Mouse (Mus musculus): ENCODE results near the gene Nek6. TPM values are rescaled to one million over a fixed set of nuclear protein-coding genes. Genes with fewer than 3 reads are reported as not detected.
A peak's percentile ranks its signal among the peaks of the same experiment; 100 is the strongest.

Nek6 gene
- total RNA-seq, 2 experiments from 2014 or later: 40.8 to 42.7 TPM

DNA sequence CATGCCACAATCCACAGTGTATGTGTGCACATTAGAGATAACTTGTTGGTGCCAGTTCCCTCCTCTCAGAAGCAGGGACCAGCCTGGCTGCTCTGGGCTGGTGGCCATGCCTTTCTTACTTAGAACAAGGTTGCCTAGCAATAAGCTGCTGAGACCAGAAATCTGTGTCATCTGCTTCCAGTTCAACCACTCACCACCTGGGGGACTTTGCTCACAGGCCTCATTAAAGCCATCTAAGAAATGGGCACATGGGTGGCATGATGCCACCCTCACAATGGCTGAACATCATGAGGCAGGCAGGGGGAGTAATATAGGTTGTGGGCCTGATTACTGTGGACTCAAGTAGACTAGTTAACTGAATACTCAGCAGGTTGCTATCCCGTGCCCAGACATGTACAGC lies 1.3 kb upstream of the Nek6 start:
- DNase-seq: peak; percentile 54 to 68

DNA sequence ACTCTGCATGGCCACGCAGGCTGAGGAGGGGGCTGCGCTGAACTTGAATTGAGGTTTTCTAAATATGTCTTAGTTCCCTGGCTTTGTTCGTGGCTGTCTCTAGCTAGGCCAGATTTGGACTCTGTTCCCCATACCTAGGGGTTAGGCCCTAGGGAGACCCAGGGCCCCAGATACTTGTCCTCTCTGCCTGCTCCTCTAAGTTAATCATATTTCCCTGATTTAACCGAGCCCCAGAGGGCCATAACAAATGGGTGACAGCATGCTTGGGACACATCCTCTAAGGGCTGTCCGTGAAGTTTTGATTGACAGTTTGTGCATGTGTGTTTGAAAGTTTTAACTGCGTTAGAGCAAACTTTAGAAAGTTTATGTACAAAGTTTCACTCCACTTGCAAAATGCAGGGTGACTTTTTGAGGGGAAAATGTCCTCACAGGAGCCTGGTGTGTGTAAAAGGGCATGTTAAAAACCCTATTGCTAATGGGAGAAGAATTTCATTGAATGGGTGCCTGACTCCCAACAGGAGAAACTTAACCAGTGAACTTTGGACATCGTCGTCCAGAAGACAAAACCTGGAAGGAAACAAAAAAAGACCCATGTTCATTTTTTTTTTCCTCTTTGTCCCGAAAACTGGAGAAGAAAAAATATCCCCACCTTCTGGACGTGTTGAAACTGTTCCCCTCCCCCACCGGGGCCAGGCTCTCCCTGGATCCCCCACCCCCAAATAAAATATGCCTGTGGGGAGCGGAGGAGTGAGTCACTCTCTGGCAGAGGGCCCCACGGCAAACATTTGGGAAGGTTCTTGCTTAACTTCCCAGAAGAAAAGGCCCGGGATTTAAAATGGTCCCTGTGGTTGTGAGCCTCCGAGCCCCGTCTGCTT lies 1.1 kb downstream of the Nek6 start:
- DNase-seq: no peak

DNA sequence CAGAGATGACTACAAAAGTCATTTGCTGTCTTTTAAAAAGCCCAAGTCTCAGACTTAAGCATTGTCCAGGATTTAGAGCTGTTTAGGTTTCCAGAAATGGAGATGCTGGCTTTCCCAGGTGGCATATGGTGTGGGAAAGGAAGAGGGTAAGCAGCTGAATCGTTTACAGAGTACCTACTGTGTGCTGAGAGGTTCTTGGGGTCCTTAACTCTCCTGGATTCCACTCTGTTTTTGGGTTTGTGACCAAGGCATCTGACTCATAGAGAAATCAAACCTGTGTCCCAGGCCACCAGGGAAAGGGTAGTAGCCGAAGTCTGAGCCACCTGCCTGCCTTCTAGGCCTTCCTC lies 1.7 kb downstream of the Nek6 start:
- DNase-seq: no peak

DNA sequence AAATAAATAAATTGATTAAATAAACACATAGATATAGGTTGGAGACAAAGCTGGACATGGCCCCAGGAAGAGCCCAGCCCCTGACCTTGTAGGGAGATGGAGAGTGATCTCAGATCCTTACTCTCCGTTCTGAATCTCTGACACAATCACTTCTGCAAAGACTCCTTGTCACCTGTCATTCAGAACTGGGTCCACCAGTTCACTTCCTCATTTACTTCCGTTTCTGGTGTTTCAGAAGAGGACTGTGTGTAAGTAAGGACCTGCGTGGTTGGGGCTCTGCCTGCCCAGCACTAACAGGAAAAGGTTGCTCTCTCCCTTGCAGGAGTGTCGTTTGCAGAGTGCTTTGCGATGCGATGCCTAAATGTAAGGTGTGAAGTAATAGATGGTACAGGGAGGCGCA lies 3.0 kb downstream of the Nek6 start:
- no peak for DNase-seq

DNA sequence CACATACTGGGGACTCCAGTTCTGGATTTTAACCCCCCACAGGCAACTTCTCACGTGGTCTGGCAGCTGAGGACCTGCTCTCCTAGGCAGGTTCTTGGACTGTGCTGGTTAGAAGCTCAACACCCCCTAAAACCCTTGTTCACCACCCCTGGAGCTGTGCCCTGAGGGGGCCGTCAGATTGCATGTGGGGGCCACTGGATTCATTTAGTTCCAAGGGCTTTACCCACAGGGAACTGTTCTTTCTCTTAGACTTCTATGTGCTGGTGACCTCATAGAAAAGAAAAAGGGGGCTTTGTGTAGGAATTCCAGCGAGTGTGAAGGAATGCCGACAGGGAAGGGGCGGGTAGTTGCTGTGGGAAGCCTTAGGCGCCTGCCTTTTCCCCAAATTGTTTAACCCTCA lies 4.0 kb downstream of the Nek6 start:
- DNase-seq: no peak

DNA sequence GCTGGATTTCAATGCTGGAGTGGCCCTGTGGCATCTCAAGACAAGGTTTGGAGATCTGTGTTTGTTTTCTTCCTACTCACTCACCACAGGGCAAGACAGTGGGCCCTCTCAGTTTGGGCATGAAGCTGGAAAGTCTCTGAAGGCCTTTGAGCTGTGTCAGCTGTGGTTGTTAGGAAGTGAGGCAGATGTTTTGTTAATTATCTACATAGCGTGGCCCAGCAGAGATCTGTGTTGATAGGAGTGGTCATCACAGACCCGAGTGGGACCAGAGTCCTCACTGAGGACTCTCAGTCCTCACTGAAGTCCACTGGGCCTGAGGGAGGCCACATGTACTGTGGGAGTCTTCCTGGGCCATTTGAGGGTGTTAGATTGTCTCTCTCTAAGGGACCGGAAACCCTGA lies 5.0 kb downstream of the Nek6 start:
- no peak for DNase-seq

DNA sequence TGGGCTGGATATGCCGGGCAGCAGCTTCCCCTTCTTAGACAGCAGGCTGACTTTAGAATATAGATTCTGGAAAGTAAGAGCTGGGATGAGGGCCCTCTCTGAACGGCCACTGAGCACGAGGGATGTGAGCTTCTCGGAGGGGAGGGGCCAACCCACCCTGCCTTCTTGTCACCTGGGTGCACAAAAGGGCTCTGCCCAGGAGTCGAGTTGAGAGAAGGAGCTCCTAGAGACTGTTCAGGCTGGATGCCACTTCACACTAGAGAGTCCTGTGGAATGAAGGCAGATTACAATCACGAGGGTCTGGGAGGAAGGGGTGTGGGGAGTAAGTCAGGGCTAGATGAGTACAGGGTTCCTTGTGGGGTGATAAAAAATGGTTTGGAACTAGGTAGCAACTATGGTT lies 5.6 kb downstream of the Nek6 start:
- DNase-seq: no peak

DNA sequence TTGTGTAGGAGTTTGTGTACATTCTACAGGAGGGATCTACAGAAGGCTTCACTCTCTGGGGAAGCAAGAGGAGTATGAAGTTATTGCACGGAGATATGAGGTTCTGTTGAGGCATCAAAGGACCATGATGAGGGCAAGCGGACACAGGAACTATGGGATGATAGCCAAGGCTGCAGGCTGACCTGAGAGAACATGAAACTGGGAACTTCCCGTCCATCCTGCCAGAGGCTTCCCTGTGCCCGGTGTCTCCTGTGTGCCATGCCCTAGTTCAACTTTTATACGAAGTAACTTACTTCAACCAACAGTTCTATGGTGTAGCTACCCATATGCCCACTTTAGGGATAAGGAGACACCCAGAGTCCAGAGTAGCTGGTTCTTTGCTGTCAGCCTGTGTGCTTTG lies 7.3 kb downstream of the Nek6 start:
- DNase-seq: no peak

DNA sequence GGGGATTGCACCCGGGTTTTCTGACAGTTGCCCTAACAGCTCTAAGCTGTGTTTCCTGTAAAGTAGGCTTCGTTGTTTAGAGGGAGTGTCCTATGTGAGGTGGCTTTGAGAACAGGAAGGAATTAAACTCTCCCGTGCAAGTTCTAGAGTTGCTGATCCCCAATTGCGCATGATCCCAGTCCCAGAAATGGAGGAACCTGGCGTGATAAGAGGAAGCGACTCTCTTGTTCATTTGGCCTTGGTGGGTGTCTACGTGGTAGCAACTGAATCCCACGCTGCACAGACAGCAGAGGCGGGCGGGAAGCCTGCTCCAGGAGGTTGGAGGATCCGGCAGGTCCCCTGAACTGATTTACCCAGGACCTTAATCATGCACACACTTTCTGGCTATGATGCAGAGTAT lies 8.5 kb downstream of the Nek6 start:
- no peak for DNase-seq

DNA sequence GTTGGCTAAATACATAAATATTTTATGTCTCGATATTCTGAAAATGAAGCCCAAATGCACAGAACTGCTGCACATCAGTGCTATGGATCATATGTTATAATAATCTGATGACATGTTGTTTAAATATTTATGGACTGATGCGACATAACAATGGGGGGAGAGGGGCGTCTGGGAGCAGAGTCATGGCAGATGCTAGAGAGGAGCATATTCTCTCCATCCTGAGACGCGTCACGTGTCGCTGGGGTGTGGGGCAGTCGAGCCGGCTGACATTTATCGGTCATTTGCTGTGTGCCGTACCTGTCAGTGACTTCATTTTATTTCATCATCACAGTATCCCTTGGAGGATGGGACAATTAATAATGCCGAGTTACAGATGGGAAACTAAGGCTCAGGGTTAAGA lies 10.2 kb downstream of the Nek6 start:
- DNase-seq: no peak

DNA sequence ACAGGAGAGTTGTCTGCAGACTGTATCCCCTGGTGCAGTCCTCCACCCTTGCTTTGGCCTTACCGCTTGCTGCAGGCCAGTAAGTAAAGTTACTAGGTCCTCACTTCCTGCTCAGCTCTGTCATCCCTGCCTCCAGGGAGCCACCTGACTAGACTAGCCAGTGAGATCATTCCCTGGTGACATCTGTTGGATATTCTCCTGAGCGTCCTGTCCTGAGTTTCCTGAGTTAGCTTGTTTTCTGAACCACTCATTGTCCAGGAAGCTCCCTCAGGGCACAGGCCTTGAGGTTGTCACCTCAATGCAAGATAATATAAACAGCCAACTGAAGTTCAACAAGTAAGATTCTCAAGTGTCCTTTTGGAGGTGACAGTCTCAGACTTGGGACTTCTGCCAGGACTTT lies 10.9 kb downstream of the Nek6 start:
- no peak for DNase-seq

DNA sequence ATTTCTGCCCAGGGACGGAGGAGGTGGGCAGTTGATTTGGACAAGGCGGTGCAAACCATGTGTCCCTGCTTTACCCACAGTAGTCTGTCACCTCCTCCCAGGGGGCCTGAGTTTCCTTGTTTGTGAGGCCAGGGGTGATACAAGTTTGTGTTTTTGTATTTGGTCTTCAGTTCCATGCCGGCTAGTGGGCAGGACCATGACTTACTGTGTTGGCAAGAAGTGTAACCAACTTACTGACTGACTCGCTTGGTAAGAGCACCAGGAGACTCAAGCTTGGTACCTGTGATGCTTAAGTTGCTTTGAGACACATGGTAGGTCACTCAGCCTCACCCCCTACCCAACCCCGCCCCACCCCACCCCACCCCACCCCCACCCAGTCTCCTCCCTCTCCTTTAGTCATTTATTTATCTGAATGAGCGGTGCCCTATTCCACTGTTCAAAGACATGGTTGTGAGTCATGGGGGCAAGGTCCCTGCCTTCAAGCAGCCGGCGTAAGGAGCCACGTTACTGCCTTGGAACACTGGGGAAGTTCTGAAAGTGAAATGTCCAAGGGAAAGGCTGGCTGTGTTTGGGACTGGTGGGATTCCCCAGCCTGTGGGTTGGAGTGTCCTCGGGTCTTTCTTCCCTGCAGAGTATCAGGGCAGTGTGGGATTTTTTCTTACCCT lies 12.5 kb downstream of the Nek6 start:
- DNase-seq: no peak

DNA sequence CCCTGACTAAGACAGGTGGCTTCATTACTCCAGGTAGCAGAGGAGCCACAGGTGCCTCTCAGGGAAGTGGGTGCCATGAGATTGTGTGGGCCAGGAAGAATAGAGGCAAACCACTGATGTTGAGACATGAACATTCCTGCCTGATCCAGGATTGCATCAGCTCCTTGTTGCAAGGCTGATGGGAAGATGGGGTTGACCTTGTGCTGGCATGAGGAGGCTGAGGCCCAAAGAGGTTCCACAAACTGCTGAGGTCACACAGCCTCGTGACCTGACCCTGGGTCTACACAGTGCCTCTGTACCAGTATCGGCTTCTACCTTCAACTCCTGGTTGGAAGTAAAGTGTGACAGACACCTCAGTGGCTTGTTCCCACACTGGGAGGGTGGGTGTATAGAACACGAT lies 13.6 kb downstream of the Nek6 start:
- DNase-seq: no peak

DNA sequence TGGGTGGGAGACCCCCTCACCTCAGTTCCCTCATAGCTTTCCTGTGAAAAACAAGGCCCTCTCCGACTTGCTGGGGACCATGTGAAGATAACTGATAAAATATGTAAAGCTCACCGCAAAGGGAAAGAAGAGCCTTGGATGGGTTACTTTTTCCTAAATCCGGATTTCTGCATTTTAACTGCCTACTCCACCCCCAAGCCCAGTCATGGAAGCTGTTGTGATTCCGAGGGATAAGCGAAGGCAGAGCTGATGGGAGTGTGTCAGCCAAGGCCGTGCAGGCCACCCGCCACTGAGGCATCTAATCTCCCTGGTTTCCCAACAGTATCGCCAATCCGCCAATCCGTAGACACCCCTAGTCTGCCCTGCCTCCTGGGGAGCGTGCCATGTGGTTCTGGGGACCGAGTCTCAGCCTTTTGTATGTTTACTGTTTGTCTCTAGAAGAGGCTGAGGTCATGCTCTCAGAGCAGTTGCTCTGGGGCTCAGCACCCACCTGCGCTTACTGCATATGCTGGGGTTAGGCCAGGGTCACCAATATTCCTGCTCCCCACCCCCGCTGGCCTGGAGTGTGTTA lies 18.2 kb downstream of the Nek6 start:
- DNase-seq: no peak

DNA sequence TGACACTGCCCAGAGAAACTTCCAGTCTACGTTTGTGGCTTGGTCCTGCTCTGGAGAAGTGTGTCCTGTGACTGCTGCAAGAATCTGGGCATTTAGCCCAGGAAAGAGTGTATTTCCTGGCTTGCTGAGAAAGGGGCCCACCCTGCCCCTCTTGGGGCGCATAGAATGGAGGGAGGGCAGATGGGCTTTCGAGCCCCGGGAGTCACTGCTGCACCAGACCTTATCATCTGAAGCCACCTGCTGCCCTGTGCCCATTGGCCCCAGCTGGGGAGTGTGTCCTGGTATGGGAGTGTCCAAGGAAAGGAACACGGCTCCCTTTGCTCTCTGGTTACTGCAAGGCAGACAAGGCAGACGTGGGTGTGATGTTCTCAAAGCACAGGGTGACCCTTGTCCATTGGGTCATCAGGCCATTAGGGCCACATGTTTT lies 19.5 kb downstream of the Nek6 start:
- DNase-seq: no peak

DNA sequence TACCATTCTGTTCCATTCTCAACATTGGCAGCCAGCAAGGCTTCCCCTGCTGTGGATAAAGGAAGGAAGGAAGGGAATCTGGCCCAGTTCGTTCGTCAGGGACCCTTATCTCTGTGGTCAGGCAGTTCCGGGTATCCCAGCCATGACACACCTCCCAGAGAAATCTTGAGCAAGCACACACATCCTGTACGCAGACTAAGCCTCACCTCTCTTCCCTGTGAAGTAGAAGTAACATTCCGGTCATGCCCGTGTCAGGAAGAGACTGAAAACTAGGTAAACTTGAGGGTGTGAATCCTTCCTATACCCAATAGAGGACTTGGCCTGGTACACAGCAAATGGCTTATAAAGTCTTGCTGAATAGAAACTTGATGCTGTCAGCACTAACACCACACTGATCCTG lies 21.9 kb downstream of the Nek6 start:
- DNase-seq: no peak

DNA sequence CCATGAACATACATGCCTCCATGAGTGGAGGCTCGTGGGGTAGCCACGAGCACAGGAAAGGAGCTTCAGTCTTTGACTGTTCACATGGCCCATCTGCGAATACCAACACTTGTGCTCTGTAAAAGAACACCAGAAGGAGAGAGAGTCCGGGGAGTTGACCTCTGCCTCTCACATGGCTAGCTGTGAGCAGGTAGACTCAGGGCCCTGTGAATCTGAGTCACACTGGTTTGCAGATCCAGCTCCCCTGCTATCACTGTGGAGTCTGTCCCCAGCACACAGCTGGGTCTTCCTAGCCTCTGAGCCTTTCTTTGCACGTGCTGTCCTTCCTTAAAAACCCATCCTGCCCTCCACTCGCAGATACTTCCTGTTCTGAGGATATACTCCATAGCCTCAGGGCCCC lies 22.3 kb downstream of the Nek6 start:
- DNase-seq: no peak

DNA sequence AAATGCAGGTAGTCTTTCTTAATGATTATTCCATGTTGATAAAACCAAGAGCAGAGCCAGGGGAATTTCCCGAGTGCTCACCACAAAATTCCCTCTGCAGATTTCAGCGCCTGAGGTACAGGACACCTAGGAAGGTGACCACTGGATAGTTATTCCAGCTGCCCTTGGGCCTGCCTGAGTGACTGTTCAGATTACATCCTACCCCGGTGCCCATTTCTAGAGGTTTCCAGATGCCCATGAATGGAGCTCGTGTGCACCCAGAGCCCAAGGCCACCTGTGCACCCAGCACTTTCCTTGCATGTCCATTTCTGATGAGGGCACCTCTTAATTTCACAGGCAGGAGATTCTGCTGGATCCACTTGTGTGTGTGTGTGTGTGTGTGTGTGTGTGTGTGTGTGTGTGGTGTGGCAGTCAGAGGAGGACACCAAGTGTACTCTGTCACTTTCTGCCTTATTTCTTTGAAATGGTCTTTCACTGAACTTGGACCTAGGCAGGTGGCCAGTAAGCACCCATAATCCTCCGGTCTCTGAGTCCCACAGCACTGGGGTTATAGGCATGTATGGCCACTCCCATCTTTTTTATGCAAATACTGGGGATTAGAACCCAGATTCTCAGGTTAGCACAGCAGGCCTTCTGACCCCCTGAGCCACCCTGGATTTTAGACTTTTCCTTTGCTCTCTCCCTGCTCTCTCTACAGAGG lies 22.9 kb downstream of the Nek6 start:
- no peak for DNase-seq

DNA sequence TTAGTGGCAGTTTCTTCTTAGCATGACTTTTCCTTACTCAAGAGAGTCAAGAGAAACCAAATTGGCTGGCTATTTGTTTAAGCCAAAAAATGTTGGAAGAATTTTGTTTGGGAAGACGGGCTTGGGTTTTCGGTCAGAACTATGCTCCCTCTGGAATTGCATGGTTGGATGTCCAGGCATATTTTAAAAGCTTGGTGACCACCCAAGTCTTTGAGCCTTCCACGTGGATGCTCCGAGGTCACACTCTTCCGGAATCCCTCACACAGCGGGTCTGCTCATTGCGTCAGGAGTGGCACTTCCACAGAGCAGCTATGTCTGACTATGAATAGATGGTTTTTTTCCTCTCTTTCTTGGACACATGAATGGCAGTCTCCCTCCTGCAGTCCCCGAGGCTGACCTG lies 23.6 kb downstream of the Nek6 start:
- DNase-seq: no peak

DNA sequence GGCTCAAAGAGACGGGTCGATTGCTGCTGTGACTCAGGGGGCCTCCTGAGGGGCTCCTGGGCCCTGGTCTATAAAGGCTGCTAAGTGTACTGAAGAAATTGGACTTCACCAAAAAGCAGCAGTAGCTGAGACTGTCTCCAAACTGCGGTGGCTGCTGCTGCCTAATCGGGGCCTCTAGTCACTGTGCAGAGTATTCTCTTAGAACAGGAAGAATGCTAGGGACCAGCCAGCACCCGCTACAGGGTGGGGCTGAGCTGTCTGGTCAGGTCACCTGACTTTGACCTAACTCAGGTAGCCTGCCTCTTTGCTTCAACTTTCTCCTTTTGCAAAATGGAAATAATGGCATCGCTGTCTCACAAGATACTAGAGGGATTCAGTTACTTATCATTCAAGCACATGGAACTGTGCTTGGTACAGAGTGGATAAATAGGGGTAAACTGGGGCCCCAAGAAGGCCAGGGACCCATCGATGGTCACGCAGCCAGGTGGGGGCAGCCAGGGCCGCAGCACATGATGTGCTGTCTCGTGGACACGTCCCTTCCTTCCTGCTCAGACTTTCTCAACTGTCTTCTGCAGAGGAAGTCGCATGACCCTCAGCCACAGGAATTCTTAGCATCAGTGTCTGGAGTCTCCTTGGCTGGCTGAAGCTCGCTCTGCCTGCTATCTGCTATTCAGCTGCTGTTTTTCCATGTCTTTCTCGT lies 24.2 kb downstream of the Nek6 start:
- DNase-seq: no peak

DNA sequence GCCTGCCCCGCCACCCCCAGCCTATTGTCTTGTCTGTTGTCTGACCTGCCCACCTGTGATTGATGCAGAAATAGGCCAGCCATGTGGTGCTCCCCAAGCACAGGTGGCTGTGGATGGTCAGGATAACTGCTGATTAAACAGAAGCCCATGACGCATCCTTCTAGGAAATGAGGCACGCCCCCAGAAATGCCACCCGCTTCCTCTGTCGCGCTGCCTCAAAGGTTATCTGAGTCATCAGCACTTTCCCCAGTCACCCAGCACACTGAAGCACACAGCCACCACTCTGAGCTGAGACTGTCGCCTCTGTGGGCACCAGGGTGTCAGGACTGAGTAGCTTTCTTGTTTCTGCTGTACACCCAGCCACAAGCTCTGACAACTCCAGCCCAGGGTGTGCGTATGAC lies 24.9 kb downstream of the Nek6 start:
- DNase-seq: peak in 1 of 2 experiments; percentile 30

DNA sequence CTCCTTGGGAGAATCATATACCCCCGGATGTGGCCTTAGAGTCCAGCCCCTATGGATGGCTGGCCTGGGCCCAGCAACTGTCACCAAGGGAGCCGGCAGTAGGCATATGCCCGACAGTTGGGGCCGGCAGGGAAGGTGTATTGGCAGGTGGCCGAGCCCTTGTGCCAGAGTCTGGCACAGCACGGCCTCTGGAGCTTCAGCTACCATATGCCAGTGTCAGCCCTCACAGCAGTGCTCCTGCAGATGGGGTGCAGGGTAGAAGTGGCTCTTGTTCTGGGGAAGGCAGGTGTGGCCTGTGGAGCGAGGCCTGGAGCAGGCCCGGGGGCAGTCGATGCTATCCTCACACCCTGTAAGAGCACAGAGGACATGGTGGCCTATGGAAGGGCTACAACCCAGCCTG lies 28.2 kb downstream of the Nek6 start:
- DNase-seq: no peak

DNA sequence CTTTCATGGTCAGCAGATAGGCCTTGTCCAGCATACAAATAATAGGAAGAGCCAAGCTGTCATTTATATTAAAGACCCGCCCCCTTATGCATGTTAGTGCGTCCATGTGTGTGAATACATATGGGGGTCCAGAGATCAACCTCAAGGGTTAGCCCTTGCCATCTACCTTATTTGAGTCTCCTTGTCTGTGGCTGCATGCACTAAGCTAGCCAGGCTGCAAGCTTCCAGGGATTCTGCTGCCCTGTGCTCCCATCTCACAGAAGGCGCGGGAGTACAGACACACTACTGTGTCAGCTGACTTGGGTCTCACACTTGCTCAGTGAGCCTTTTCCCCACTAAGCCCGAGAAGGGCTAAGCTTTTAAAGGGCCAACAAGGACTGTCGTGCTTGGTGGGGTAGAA lies 29.2 kb downstream of the Nek6 start:
- DNase-seq: no peak
